Mouse (Mus musculus) spleen, adult 2 months (tissue): ENCODE results near the gene Mesp1.

Experiments
- CTCF ChIP-seq: fragments of 200-500 bp; IDR thresholded peaks from 2 replicates; pipeline ENCODE4 v1.5.1; 2011; ENCODE audit warnings: mild to moderate bottlenecking, inconsistent platforms; ENCODE audit not compliant: insufficient read depth, insufficient read length, insufficient replicate concordance; ENCODE audit errors: extremely low read depth
- POLR2A ChIP-seq: fragments of 200-500 bp; IDR thresholded peaks from 2 replicates; pipeline ENCODE4 v1.6.1; 2011; ENCODE audit warnings: low read depth, low read length, inconsistent platforms

- TF ChIP-seq POLR2A, result no peak
- no peak for TF ChIP-seq CTCF
Measured at GRCm38 (mm10) chr7:79802037-79802436, 8.4 kb upstream of the Mesp1 start.
